Mouse (Mus musculus) B cell, adult 2 months (primary cell): ENCODE data around the gene Gpx3.
A peak's percentile ranks its signal among the peaks of the same experiment; 100 is the strongest.

Experiments used
- DNase-seq, 2 experiments: peaks; one replicate each; pipeline ENCODE4 v3.0.0; 2022

Gpx3 gene

GRCm38 (mm10) chr11:54917461-54917860 lies 15.2 kb downstream of the Gpx3 start:
- DNase-seq, result no peak

DNA sequence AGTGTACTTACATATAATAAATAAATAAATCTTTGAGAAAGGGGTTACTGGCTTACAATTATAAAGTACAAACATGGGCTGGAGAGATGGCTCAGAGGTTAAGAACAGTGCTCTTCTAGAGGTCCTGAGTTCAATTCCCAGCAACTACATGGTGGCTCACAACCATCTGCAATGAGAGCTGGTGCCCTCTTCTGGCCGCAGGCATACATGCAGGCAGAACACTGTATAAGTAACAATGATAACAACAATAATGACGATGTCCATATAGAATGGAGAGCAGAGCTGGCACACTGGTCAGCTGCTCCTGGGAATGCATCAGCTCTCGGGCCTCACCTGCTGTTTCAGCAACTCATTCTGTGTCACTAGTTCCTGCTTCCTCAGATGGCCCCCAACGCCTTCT lies 16.0 kb downstream of the Gpx3 start:
- peak in 1 of 2 experiments; percentile 22 for DNase-seq

DNA sequence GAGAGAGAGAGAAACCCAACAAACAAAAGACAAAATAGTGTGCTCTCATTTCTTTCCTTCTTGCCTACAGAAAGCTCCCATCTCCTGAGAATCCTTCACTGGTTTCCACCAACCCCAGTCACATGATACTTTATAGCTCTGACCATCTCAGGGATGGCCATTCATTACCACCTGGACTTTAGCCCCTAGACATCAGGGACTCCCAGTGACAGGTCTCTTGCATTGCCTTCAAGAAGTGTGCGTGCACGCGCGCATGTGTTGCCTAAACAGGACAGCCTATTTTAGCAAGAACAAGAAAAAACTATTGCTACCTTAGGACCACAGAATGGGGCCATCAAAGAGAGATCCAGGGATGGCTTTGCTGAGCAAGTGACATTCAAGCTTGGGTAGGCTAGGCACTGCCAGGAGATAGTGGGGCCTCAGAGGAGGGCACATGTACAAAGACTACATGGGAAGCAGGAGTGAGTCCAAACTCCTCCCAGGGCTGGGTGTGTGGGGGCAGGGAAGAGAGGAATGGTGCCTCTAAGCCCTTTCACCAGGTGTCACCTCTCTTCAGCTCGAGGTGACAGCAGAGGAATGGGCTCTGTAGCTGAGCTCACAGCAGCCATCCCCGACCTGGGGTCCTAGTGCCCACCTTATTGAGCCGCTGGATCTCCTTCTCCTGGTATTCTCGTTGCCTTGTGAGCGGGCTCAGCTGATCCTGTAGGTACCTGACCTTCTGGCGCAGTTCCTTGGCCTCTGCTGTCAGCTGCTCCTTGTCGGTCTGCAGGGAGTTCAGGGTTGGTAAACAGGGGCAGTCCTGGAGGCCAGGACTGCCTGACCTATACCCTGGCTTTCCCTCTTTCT lies 18.1 kb downstream of the Gpx3 start:
- no peak for DNase-seq

GRCm38 (mm10) chr11:54920973-54921580 lies 18.8 kb downstream of the Gpx3 start:
- no peak for DNase-seq

GRCm38 (mm10) chr11:54921798-54922197 lies 19.5 kb downstream of the Gpx3 start:
- DNase-seq, result no peak

DNA sequence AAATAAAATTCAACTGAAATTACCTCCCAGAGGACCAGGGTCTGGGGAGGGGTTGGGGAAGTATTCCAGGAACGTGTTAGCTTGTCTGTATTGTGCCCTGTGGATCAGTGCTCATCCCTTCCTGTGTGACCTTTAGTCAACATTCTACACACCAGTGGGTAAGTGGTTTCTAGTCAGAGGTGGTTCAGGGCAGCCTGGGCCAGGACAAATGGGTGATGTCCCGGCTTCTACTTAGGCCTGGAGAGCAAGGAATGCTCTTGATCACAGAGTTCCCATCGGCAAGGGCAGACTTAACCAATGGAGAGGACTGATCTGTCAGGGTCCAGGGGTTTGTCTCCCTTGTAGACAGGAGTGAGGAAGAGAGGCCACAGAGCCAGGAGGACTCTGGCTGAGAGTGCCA lies 20.2 kb downstream of the Gpx3 start:
- no peak for DNase-seq

DNA sequence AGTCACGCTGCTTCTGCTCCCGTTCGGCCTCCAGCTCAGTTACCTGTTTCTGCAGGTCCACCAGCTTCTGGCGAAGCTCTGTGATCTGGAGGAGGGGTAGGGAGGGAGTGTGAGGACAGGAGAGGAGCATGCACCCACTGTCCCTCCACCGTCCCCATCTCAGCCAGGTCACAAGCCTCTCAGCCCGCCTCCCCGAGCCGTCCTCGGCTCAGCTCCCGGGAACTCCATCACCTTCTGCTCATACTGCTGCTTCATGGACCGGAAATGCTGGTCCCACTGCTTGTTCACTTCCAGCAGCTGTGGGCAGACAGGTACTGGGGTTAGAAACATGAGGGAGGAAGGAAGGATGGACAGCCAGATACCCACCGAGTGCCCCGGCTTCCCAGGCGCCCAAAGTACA lies 21.9 kb downstream of the Gpx3 start:
- DNase-seq, result no peak

- peak; percentile 77 to 79 for DNase-seq
Observed at GRCm38 (mm10) chr11:54927346-54928140, 25.3 kb downstream of the Gpx3 start.

GRCm38 (mm10) chr11:54928219-54928618 lies 26.0 kb downstream of the Gpx3 start:
- no peak for DNase-seq

DNA sequence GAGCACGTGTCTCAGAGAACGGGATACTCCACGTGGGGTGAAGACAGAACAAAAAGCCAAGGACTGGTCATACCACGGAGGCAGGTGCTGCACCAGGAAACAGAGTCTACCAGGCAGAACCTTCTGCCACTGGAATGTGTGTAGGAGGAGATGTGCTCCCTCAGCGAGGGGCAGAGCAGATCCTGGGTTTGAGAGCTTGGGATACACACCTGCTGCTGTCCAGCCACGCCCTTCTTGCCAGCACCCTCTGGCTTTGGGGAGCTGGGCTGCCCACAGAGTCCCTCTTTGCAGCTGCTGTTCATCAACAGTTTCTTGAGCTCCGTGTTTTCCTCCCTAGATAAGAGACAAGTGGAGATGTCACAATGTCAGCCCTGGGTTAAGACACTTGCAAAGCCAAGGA lies 26.6 kb downstream of the Gpx3 start:
- DNase-seq, result no peak

DNA sequence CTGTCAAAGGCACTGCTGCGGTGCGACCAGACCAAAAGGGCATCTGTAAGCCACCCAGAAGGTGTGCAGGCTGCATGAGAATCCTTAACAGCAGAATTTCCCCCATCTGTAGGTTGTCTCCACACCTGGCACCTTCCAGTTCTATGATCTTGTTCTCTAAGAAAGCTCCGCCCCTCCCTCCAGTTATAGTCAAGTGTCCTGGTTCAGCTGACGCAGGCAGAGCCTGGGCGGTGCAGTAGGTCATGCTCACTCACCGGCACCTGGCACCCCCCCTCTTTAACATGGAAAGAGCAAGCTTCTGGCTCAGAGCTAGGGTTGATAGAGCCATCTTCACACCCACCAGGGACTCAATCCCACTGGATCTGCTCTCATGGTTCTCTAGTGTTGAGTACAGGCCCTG lies 27.0 kb downstream of the Gpx3 start:
- DNase-seq, result no peak

DNA sequence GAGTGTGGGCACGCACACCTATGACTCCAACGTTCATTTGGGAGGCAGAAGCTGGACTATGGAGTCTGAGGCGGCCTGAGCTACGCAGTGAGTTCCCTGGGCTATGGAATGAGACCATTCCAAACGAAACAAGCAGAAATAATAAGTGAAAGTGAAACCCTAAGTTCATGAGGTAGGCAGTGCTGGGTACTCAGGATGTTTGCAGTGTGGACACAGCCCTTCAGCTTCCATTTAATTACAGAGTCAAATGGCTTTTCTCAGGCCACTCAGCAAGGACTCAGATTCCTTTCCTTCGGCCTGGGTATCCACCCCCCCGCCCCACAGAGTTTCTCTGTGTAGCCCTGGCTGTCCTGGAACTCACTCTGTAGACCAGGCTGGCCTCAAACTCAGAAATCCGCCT lies 27.5 kb downstream of the Gpx3 start:
- no peak for DNase-seq

DNA sequence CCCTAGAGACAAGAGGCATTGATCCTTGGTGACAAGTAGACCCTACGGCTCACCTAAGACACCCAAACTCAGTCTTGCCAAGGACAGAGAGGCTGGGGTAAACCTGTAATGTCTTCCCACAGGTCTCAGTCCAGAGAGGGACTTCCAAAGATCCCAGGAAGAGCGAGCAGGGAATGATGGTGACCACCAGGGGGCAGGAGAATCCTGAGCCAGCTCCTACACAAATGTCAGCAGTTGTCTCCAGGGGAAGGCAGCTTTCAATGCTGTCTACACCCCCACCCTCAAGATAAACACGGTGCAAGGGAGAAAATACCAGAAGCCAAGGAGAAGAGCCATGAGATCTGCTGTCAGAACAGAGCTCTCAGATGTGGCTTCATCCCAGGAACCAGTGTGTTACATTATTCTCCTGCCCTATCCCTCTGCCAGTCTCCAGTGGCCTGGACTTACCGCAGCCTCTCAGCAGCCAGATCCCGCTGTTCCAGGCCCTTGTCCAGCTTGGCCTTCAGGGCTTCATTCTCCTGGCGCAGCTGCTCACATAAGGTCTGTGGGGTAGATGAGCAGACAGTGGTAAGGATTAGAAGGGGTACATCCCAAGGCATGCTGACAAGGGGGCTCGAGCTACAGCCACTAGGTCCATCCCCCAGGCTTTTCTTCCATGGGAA lies 28.2 kb downstream of the Gpx3 start:
- DNase-seq, result peak; percentile 29 to 32

DNA sequence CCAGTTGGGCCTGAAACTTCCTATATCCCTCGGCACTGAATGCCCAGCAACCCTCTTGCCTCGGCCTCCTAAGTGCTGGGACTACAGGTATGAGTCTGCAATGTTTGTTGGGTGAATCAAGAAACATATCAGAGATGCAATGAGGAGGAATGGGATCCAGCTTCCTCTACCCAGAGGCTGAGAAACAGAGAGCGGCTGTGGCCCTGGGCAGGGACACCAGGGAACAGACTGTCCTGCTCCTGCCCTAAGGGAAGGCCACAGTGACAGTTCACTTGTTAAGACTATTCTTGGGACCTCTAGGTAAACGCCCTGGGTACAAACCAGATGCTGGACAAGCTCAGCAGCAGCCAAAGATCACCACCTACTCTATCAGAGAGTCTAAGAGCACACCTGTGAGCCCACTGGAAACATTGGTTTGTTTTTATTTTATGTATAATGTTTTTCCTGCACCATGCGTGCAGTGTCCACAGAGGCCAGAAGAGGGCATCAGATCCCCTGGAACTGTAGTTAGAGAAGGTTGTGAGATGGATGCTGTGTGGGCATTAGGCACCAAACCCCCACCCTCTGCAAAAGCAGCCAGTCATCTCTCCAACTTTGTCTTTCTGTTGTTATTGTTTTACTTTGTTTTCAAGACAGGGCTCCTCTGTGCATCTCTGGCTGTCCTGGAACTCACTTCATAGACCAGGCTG lies 29.3 kb downstream of the Gpx3 start:
- peak; percentile 78 to 80 for DNase-seq

GRCm38 (mm10) chr11:54932540-54932939 lies 30.3 kb downstream of the Gpx3 start:
- DNase-seq, result no peak

GRCm38 (mm10) chr11:54934198-54934597 lies 31.9 kb downstream of the Gpx3 start:
- no peak for DNase-seq

GRCm38 (mm10) chr11:54936035-54936770 lies 34.0 kb downstream of the Gpx3 start:
- peak; percentile 23 to 41 for DNase-seq

- no peak for DNase-seq
Observed at GRCm38 (mm10) chr11:54936771-54937140, 34.5 kb downstream of the Gpx3 start.

GRCm38 (mm10) chr11:54939501-54939900 lies 37.2 kb downstream of the Gpx3 start:
- no peak for DNase-seq

GRCm38 (mm10) chr11:54940056-54940455 lies 37.8 kb downstream of the Gpx3 start:
- no peak for DNase-seq

DNA sequence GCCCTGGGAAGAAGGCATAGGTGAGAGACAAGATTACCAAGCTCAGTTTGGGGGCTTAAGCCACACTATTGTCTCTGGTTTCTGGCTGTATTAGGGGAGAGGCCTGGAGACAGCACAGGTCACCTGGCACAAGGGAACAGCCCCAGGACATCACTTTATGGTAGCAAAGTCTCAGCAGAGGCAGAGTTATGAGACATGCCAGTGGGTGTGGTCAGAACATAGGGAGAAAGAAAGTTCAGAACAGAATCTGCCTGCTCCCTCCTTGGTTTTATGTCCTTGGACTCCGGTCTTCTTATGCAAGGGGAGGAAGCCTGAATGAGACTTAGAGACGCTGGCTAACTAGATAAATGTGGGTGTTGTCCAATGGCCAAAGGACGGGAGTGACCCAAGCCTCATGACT lies 42.4 kb downstream of the Gpx3 start:
- no peak for DNase-seq

GRCm38 (mm10) chr11:54949717-54950116 lies 47.5 kb downstream of the Gpx3 start:
- no peak for DNase-seq
